Mouse (Mus musculus) embryo, embryonic 11.5 days (tissue): ENCODE results near the gene Kir3dl1.
"Not testable (repeated sequence)": the region's sequence is repeated elsewhere in the genome, so short reads cannot be mapped to it uniquely, and the experiment has no call there.

Source experiments
- DNase-seq: peaks from one replicate; pipeline ENCODE4 v3.0.0-alpha.2; 2012; ENCODE audit warnings: low read depth, low spot score

The Kir3dl1 gene

DNA sequence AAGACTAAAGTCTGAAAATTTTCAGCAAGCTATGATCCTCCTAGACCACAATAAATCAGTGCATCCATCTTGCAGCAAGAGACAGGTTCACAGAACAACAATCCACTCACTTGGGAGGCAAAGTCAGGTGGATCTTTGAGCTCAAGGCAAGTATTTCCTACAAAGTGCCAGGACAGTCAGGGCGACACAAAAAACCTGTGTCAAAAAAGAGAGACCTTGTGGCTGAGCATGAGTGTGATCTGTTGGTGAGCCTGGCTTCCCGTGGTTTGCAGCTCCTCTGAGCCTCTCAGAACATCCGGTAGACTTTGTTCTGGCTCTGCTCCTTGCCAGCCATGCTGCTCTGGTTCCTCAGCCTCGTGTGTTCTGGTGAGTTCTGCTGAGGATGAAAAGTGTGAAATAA, at the start of gene Kir3dl1:
Gene Kir3dl1, plus strand, starts transcription at position 301 of the 400 bp plus-strand sequence.
- not testable (repeated sequence) for DNase-seq

DNA sequence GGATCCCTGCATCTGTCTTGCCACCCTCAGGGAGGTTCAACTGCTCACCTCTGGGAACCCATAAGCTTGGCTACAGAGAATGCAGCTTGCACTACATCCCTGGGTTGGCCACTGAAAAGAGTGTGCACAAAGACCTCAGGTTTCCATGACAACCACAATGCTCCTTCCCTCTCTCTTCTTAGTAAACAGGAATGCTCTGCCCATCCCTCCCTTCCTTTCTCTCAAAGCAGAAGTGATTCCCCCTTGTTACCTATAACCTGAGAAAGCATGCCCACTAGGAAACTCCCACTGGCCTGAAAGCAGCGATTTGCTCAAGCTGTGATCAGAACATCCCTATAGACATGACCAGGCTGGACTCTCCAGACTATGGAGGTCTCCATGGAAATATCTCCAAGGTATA, 26.2 kb downstream of the Kir3dl1 start, which contains the start of gene Kir3dl2:
Gene Kir3dl2, minus strand, starts transcription at position 101 of the 400 bp plus-strand sequence.
- DNase-seq = not testable (repeated sequence)

DNA sequence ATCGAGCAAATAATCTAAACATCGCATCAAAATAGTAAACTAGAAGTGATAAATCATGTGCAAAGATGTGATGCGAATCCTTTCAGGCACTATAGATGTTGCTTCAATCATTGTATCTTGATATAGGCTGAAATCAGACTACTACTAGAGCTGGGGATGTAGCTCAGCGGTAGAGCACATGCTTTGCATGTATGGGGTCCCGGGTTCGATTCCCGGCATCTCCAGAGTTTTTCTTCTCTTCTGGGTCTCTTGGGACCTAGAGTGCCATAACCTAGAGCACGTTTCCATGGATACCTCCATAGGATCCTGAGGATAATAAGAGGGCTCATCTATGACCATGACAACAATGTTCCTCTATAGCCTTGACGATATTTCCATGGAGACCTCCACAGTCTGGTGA, 51.3 kb downstream of the Kir3dl1 start:
- DNase-seq = not testable (repeated sequence)
